ENCODE assay signal across 8 mouse cellular contexts in the genomic region with DNA sequence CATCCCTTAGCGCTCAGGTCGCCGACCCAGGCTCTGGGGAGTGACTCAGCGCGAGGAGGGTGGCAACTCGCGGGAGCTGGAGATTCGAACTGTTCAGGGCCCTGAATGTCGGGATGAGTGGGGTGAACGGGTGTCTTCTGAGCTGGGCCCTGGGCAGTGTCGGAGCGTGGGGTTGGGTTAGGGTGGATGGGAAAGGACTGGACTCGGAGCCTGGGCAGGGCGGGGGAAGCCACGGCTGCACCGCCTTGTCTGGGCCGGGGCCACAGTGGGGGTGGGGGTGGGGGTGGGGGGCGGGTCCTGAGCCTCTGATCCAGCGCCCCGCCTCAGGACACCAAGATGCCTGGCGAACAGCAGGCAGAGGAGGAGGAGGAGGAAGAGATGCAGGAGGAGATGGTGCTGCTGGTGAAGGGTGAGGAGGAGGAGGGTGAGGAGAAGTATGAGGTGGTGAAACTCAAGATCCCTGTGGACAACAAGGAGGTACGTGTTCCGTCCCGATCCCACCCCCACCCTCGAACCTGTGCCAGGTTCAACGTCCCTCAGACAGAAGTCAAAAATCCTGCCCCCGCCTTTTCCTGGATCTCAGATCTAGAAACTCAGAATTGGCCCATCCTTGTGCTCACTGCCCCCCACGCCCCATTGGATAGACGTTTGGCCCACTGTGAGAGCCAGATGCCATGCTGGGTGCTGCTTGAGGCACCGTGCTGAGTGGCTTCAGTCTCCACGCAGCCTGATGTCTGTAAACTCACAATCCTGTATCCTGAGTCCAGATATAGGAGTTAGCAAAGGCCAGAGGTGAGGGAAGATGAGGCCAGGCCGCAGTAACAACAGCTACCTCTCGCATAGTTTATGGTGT. TPM values are rescaled to one million over a fixed set of nuclear protein-coding genes. Genes with fewer than 3 reads are reported as not detected.
DNase-seq lines count a peak whose midpoint lies in the region; ATAC-seq and TF ChIP-seq lines count a peak whose summit lies in the region.

No protein-coding gene starts in this region.

- TF ChIP-seq EP300 in ES-Bruce4 (IDR thresholded peaks at IDR 0.05; ENCODE audit: insufficient read depth, low read depth, low read length), result no peak

- peaks cover 5% of the 10 kb centered on the region; the same call in 1 of the 2 replicates for H3K36me3 ChIP-seq in heart, embryonic 11.5 days (ENCODE audit: control insufficient read depth, insufficient read depth, low read length)
- H3K36me3 ChIP-seq in ES-Bruce4 (ENCODE audit: control insufficient read depth, insufficient read depth, low read length, poor library complexity, severe bottlenecking), result no peaks in the 10 kb centered on the region; the same call in 1 of the 2 replicates
- H3K36me3 ChIP-seq in embryonic facial prominence, embryonic 14.5 days (ENCODE audit: control insufficient read depth, insufficient read depth, low read length), result peaks cover 36% of the 10 kb centered on the region
- peaks cover 42% of the 10 kb centered on the region for H3K36me3 ChIP-seq in limb, embryonic 10.5 days
- no peaks in the 10 kb centered on the region for H3K36me3 ChIP-seq in midbrain, embryonic 16.5 days (ENCODE audit: control insufficient read depth, insufficient read depth, low read length)

- H3K9me3 ChIP-seq in heart, embryonic 11.5 days (replicated peaks; ENCODE audit: control insufficient read depth, low read length), result no peaks in the 10 kb centered on the region
- H3K9me3 ChIP-seq in ES-Bruce4 (replicated peaks; ENCODE audit: control insufficient read depth, insufficient read depth, low read length, poor library complexity, severe bottlenecking), result no peaks in the 10 kb centered on the region
- no peaks in the 10 kb centered on the region for H3K9me3 ChIP-seq in embryonic facial prominence, embryonic 14.5 days (ENCODE audit: control insufficient read depth, low read length)
- H3K9me3 ChIP-seq in limb, embryonic 10.5 days (replicated peaks), result no peaks in the 10 kb centered on the region
- no peaks in the 10 kb centered on the region for H3K9me3 ChIP-seq in midbrain, embryonic 16.5 days (replicated peaks; ENCODE audit: control insufficient read depth, low read length, poor library complexity, severe bottlenecking)

- H3K4me1 ChIP-seq in heart, embryonic 11.5 days (ENCODE audit: control insufficient read depth, insufficient read depth, low read length), result peaks cover 16% of the 10 kb centered on the region
- peaks cover 2% of the 10 kb centered on the region for H3K4me1 ChIP-seq in ES-Bruce4 (ENCODE audit: control insufficient read depth, insufficient read depth, low read length)
- H3K4me1 ChIP-seq in embryonic facial prominence, embryonic 14.5 days (ENCODE audit: control insufficient read depth, insufficient read depth, low read length), result peaks cover 15% of the 10 kb centered on the region
- H3K4me1 ChIP-seq in limb, embryonic 10.5 days, result peaks cover 30% of the 10 kb centered on the region
- peaks cover 22% of the 10 kb centered on the region for H3K4me1 ChIP-seq in midbrain, embryonic 16.5 days (ENCODE audit: control insufficient read depth, insufficient read depth, low read length)

- H3K27me3 ChIP-seq in heart, embryonic 11.5 days (ENCODE audit: control insufficient read depth, insufficient read depth, low read length), result no peaks in the 10 kb centered on the region
- no peaks in the 10 kb centered on the region for H3K27me3 ChIP-seq in ES-Bruce4 (ENCODE audit: control insufficient read depth, insufficient read depth, low read length, poor library complexity, severe bottlenecking)
- H3K27me3 ChIP-seq in embryonic facial prominence, embryonic 14.5 days (replicated peaks; ENCODE audit: control insufficient read depth, insufficient read depth, low read length), result no peaks in the 10 kb centered on the region
- H3K27me3 ChIP-seq in limb, embryonic 10.5 days (ENCODE audit: low read depth, poor library complexity, severe bottlenecking), result no peaks in the 10 kb centered on the region
- H3K27me3 ChIP-seq in midbrain, embryonic 16.5 days (ENCODE audit: control insufficient read depth, insufficient read depth, low read depth, low read length), result no peaks in the 10 kb centered on the region

- peak overlapping the region; percentile 89 for H3K9ac ChIP-seq in heart, embryonic 11.5 days (ENCODE audit: low read depth, low read length)
- H3K9ac ChIP-seq in ES-Bruce4 (ENCODE audit: low read depth, poor library complexity, severe bottlenecking), result peak overlapping the region; percentile 82
- H3K9ac ChIP-seq in embryonic facial prominence, embryonic 14.5 days (ENCODE audit: low read depth, low read length), result peak overlapping the region; percentile 96
- peak overlapping the region; percentile 95 for H3K9ac ChIP-seq in midbrain, embryonic 16.5 days (ENCODE audit: low read depth, low read length)

- 14% methylated on average over 29 of the region's 33 CpGs for WGBS in heart, embryonic 11.5 days (ENCODE audit: insufficient replicate concordance)
- WGBS in embryonic facial prominence, embryonic 14.5 days, result 9% methylated on average over 23 of the region's 33 CpGs
- 11% methylated on average over 32 of the region's 33 CpGs for WGBS in limb, embryonic 10.5 days
- WGBS in midbrain, embryonic 16.5 days, result 14% methylated on average over 24 of the region's 33 CpGs

- TF ChIP-seq CTCF in ES-Bruce4 (IDR thresholded peaks at IDR 0.05; ENCODE audit: low read depth, low read length), result no peak

- intact Hi-C loops in heart, postnatal 25 days (cut with DNase I), result no loop called here

- H3K27ac ChIP-seq in heart, embryonic 11.5 days (ENCODE audit: low read depth, low read length), result peak overlapping the region; percentile 84
- peak overlapping the region; percentile 70 for H3K27ac ChIP-seq in ES-Bruce4 (ENCODE audit: insufficient read depth, low read length)
- peak overlapping the region; percentile 92 for H3K27ac ChIP-seq in embryonic facial prominence, embryonic 14.5 days (replicated peaks; ENCODE audit: low read depth, low read length)
- peak overlapping the region; percentile 95 for H3K27ac ChIP-seq in limb, embryonic 10.5 days
- peak overlapping the region; percentile 82 for H3K27ac ChIP-seq in midbrain, embryonic 16.5 days (ENCODE audit: low read length)

- H3K4me3 ChIP-seq in heart, embryonic 11.5 days (ENCODE audit: low read depth, low read length), result peak overlapping the region; percentile 90
- peak overlapping the region; percentile 91 for H3K4me3 ChIP-seq in ES-Bruce4 (ENCODE audit: low read depth, low read length)
- H3K4me3 ChIP-seq in embryonic facial prominence, embryonic 14.5 days (ENCODE audit: low read depth, low read length), result peak overlapping the region; percentile 93
- peak overlapping the region; percentile 85 for H3K4me3 ChIP-seq in limb, embryonic 10.5 days
- H3K4me3 ChIP-seq in midbrain, embryonic 16.5 days (ENCODE audit: low read depth, low read length), result peak overlapping the region; percentile 74

- no peak for DNase-seq in heart, postnatal 25 days (ENCODE audit: low spot score)
- DNase-seq in embryonic facial prominence, embryonic 14.5 days (ENCODE audit: low spot score), result peak; percentile 64
- no peak for DNase-seq in limb, embryonic 10.5 days (ENCODE audit: low spot score)
- no peak for DNase-seq in T-cell, adult 2 months (ENCODE audit: low spot score)
- no peak for DNase-seq in left cerebral cortex, adult 8-10 months (ENCODE audit: low spot score in 2 of 2)

- ATAC-seq in heart, embryonic 11.5 days (replicated peaks; ENCODE audit: insufficient number of reproducible peaks, low FRiP score, low TSS enrichment), result peak; percentile 71
- ATAC-seq in embryonic facial prominence, embryonic 14.5 days (ENCODE audit: low read depth), result peak; percentile 83
- peak; percentile 63; the same call in 1 of the 2 replicates for ATAC-seq in midbrain, embryonic 16.5 days

- no peak for TF ChIP-seq POLR2A in ES-Bruce4 (IDR thresholded peaks at IDR 0.05; ENCODE audit: insufficient read depth, low read length)

- H3K4me2 ChIP-seq in heart, embryonic 11.5 days, result peak overlapping the region; percentile 76
- peak overlapping the region; percentile 79 for H3K4me2 ChIP-seq in embryonic facial prominence, embryonic 14.5 days (ENCODE audit: low read depth, low read length)
- peak overlapping the region; percentile 88 for H3K4me2 ChIP-seq in midbrain, embryonic 16.5 days (ENCODE audit: low read length)

RNA-seq across cellular contexts. Expression of a gene that starts 0.8 kb away (rescaled TPM):
- polyA plus RNA-seq in heart, embryonic 11.5 days (2014; fragmentation: Nextera tagmentation; extraction: Ambion mirVana), result 35.6 and 39.7 TPM in 2 replicates
- total RNA-seq in heart, postnatal 25 days (2021), result 10 to 100 TPM; 17.1 to 20.9 TPM
- 8.2 and 8.7 TPM in 2 replicates for polyA plus RNA-seq in ES-Bruce4 (2011; ENCODE audit: insufficient read depth, insufficient read length, low read depth, missing spikeins)
- polyA plus RNA-seq in embryonic facial prominence, embryonic 14.5 days (2014; fragmentation: Nextera tagmentation; extraction: Ambion mirVana), result 53.4 and 54.0 TPM in 2 replicates
- polyA plus RNA-seq in limb, embryonic 10.5 days (2016; fragmentation: Nextera tagmentation; extraction: Ambion mirVana), result 70.6 and 73.6 TPM in 2 replicates
- polyA plus RNA-seq in midbrain, embryonic 16.5 days (2015; fragmentation: Nextera tagmentation; extraction: Ambion mirVana), result 64.5 and 70.4 TPM in 2 replicates
- 10 to 100 TPM; 49.5 to 55.5 (median 53.6) TPM for total RNA-seq in left cerebral cortex, adult 8-10 months (2022)

RNA-seq across cellular contexts. Expression of a gene that starts 12.0 kb away (rescaled TPM):
- polyA plus RNA-seq in heart, embryonic 11.5 days (2014; fragmentation: Nextera tagmentation; extraction: Ambion mirVana), result 19.8 and 23.1 TPM in 2 replicates
- total RNA-seq in heart, postnatal 25 days (2021), result 1 to 10 TPM; 3.2 to 6.7 TPM
- 210 and 229 TPM in 2 replicates for polyA plus RNA-seq in ES-Bruce4 (2011; ENCODE audit: insufficient read depth, insufficient read length, low read depth, missing spikeins)
- 12.5 and 15.9 TPM in 2 replicates for polyA plus RNA-seq in embryonic facial prominence, embryonic 14.5 days (2014; fragmentation: Nextera tagmentation; extraction: Ambion mirVana)
- polyA plus RNA-seq in limb, embryonic 10.5 days (2016; fragmentation: Nextera tagmentation; extraction: Ambion mirVana), result 27.0 and 29.9 TPM in 2 replicates
- 14.3 and 15.5 TPM in 2 replicates for polyA plus RNA-seq in midbrain, embryonic 16.5 days (2015; fragmentation: Nextera tagmentation; extraction: Ambion mirVana)
- total RNA-seq in left cerebral cortex, adult 8-10 months (2022), result 1 to 10 TPM; 3.1 to 7.1 (median 5.4) TPM

RNA-seq across cellular contexts. Expression of a gene that starts 12.0 kb away (rescaled TPM):
- 12.3 and 14.6 TPM in 2 replicates for polyA plus RNA-seq in heart, embryonic 11.5 days (2014; fragmentation: Nextera tagmentation; extraction: Ambion mirVana)
- total RNA-seq in heart, postnatal 25 days (2021), result 1 to 10 TPM; 6.0 to 7.1 TPM
- polyA plus RNA-seq in ES-Bruce4 (2011; ENCODE audit: insufficient read depth, insufficient read length, low read depth, missing spikeins), result 52.1 and 57.0 TPM in 2 replicates
- polyA plus RNA-seq in embryonic facial prominence, embryonic 14.5 days (2014; fragmentation: Nextera tagmentation; extraction: Ambion mirVana), result 14.0 and 17.2 TPM in 2 replicates
- polyA plus RNA-seq in limb, embryonic 10.5 days (2016; fragmentation: Nextera tagmentation; extraction: Ambion mirVana), result 74.2 and 74.9 TPM in 2 replicates
- 48.7 and 54.9 TPM in 2 replicates for polyA plus RNA-seq in midbrain, embryonic 16.5 days (2015; fragmentation: Nextera tagmentation; extraction: Ambion mirVana)
- 10 to 100 TPM; 18.2 to 21.2 (median 21.0) TPM for total RNA-seq in left cerebral cortex, adult 8-10 months (2022)

RNA-seq across cellular contexts. Expression of a gene that starts 15.6 kb away (rescaled TPM):
- 184 and 197 TPM in 2 replicates for polyA plus RNA-seq in heart, embryonic 11.5 days (2014; fragmentation: Nextera tagmentation; extraction: Ambion mirVana)
- total RNA-seq in heart, postnatal 25 days (2021), result 10 to 100 TPM; 46.7 to 47.5 TPM
- 133 and 135 TPM in 2 replicates for polyA plus RNA-seq in ES-Bruce4 (2011; ENCODE audit: insufficient read depth, insufficient read length, low read depth, missing spikeins)
- polyA plus RNA-seq in embryonic facial prominence, embryonic 14.5 days (2014; fragmentation: Nextera tagmentation; extraction: Ambion mirVana), result 154 and 157 TPM in 2 replicates
- polyA plus RNA-seq in limb, embryonic 10.5 days (2016; fragmentation: Nextera tagmentation; extraction: Ambion mirVana), result 340 and 453 TPM in 2 replicates
- polyA plus RNA-seq in midbrain, embryonic 16.5 days (2015; fragmentation: Nextera tagmentation; extraction: Ambion mirVana), result 112 and 120 TPM in 2 replicates
- total RNA-seq in left cerebral cortex, adult 8-10 months (2022), result 10 to 100 TPM; 24.3 to 28.3 (median 26.0) TPM

RNA-seq across cellular contexts. Expression of a gene that starts 29.0 kb away (rescaled TPM):
- 80.8 and 87.8 TPM in 2 replicates for polyA plus RNA-seq in heart, embryonic 11.5 days (2014; fragmentation: Nextera tagmentation; extraction: Ambion mirVana)
- 10 to 100 TPM; 27.8 to 30.0 TPM for total RNA-seq in heart, postnatal 25 days (2021)
- polyA plus RNA-seq in ES-Bruce4 (2011; ENCODE audit: insufficient read depth, insufficient read length, low read depth, missing spikeins), result 77.5 and 80.3 TPM in 2 replicates
- polyA plus RNA-seq in embryonic facial prominence, embryonic 14.5 days (2014; fragmentation: Nextera tagmentation; extraction: Ambion mirVana), result 59.6 and 62.2 TPM in 2 replicates
- 89.7 and 93.9 TPM in 2 replicates for polyA plus RNA-seq in limb, embryonic 10.5 days (2016; fragmentation: Nextera tagmentation; extraction: Ambion mirVana)
- 59.4 and 59.7 TPM in 2 replicates for polyA plus RNA-seq in midbrain, embryonic 16.5 days (2015; fragmentation: Nextera tagmentation; extraction: Ambion mirVana)
- total RNA-seq in left cerebral cortex, adult 8-10 months (2022), result 10 to 100 TPM; 36.1 to 40.8 (median 38.1) TPM
